Mouse (Mus musculus): ENCODE measurements at regions not wholly inside any gene's neighbourhood (a gene's known extent, or its start where the extent isn't known, plus 50 kb on each side); places are given as distances from the start of the nearest gene placed in this dataset.

DNA sequence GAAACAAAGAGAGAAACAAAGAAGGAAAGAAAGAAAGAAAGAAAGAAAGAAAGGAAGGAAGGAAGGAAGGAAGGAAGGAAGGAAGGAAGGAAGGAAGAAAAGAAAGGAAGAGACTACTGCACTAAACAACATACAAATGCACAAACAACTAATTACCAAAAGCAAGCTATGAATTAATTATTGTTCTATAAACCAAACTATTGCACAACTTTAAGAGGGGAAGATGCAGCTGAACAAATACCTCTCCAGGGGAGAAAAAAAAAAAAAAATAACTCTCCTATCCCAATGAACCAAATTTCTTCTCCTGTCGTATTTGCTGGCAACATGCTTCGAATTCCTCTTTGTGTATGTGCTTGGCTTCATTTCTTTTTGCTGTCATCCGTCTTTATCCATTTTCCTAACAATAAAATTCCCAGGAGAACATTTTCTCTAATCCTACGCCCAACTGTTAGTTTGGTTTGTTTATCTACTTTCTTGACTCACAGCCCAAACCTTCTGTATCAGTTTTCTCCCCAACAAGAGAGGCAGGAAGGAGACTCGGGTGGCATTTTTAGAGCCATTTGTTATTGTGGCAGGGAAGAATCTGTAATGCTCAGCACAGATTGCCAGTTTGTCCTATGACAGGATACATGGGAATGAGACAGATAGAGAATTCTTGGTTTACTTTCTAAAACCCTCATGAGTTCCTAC lies 1437.7 kb upstream of the Tenm2 start:
- 54% methylated on average over 5 of the region's 5 CpGs for WGBS
- H3K27ac ChIP-seq: no peak overlapping the region
- H3K36me3 ChIP-seq (ENCODE audit: insufficient read depth, low read length): no peaks in the 10 kb centered on the region
- DNase-seq (ENCODE audit: low spot score) (no peak), ATAC-seq (no peak)
- no peak overlapping the region for H3K4me3 ChIP-seq (ENCODE audit: low read length)
- H3K27me3 ChIP-seq (ENCODE audit: insufficient read depth, low read length): no peaks in the 10 kb centered on the region
- no peaks in the 10 kb centered on the region for H3K9me3 ChIP-seq (ENCODE audit: low read length)
- H3K9ac ChIP-seq (replicated peaks; ENCODE audit: low read length): no peak overlapping the region
- H3K4me2 ChIP-seq (ENCODE audit: low read depth, low read length): no peak overlapping the region
- no peaks in the 10 kb centered on the region for H3K4me1 ChIP-seq (ENCODE audit: insufficient read depth, low read length)
- TF ChIP-seq CTCF (IDR thresholded peaks at IDR 0.05; ENCODE audit: low read depth): no peak
